7 mouse cellular contexts compared by ENCODE assay signal in genomic region chr6:125146797-125147196, GRCm38 (mm10). TPM values are rescaled to one million over a fixed set of nuclear protein-coding genes. Genes with fewer than 3 reads are reported as not detected.
DNase-seq lines count a peak whose midpoint lies in the region; ATAC-seq and TF ChIP-seq lines count a peak whose summit lies in the region.

No protein-coding gene starts in this region.

- no peak for TF ChIP-seq CTCF in embryonic fibroblast, embryonic 13.5 days (IDR thresholded peaks at IDR 0.05; ENCODE audit: borderline replicate concordance, insufficient read depth, low read length)
- no peak for TF ChIP-seq CTCF in liver, embryonic 14.5 days (IDR thresholded peaks at IDR 0.05; ENCODE audit: low read depth)

- peaks cover 5% of the 10 kb centered on the region; the same call in 1 of the 2 replicates for H3K4me1 ChIP-seq in embryonic fibroblast, embryonic 13.5 days (ENCODE audit: control insufficient read depth, insufficient read depth, low read length)
- peaks cover 10% of the 10 kb centered on the region; the same call in 1 of the 2 replicates for H3K4me1 ChIP-seq in hindbrain, embryonic 11.5 days (replicated peaks; ENCODE audit: control insufficient read depth, insufficient read depth, low read length)
- H3K4me1 ChIP-seq in liver, embryonic 14.5 days (replicated peaks; ENCODE audit: control insufficient read depth in 2 of 2, insufficient read depth in 2 of 2, low read length in 1 of 2): peaks cover 18 to 29% of the 10 kb centered on the region in 2 experiments

- no peak for TF ChIP-seq EP300 in liver, embryonic 14.5 days (IDR thresholded peaks at IDR 0.05; ENCODE audit: low read depth)

- 83% methylated on average over 4 of the region's 4 CpGs for WGBS in hindbrain, embryonic 11.5 days
- 53% methylated on average over 4 of the region's 4 CpGs for WGBS in liver, embryonic 14.5 days (ENCODE audit: insufficient replicate concordance)

- H3K4me3 ChIP-seq in embryonic fibroblast, embryonic 13.5 days (ENCODE audit: insufficient read depth, low read length): peak overlapping the region; percentile 57; the same call in 1 of the 2 replicates
- H3K4me3 ChIP-seq in hindbrain, embryonic 11.5 days (ENCODE audit: low read depth, low read length): no peak overlapping the region
- H3K4me3 ChIP-seq in liver, embryonic 14.5 days (ENCODE audit: insufficient read depth in 1 of 2, low read depth in 2 of 2, low read length in 2 of 2): no peak overlapping the region

- no peaks in the 10 kb centered on the region for H3K27me3 ChIP-seq in hindbrain, embryonic 11.5 days (ENCODE audit: control insufficient read depth, insufficient read depth, low read length)
- H3K27me3 ChIP-seq in liver, embryonic 14.5 days (ENCODE audit: control insufficient read depth, insufficient read depth, low read length): no peaks in the 10 kb centered on the region

- no peak for ATAC-seq in hindbrain, embryonic 11.5 days (ENCODE audit: low FRiP score)
- ATAC-seq in liver, embryonic 14.5 days (ENCODE audit: insufficient read depth): no peak
- peak; percentile 44 for ATAC-seq in neutrophil, adult 5-6 weeks (ENCODE audit: extremely low read depth, insufficient number of reproducible peaks, low FRiP score, poor library complexity, severe bottlenecking)

- H3K9me3 ChIP-seq in hindbrain, embryonic 11.5 days (ENCODE audit: control insufficient read depth, low read length): no peaks in the 10 kb centered on the region
- no peaks in the 10 kb centered on the region for H3K9me3 ChIP-seq in liver, embryonic 14.5 days (ENCODE audit: control insufficient read depth, low read length)

- H3K4me2 ChIP-seq in hindbrain, embryonic 11.5 days (replicated peaks; ENCODE audit: low read depth, low read length): peak overlapping the region; percentile 91
- peak overlapping the region; percentile 75 for H3K4me2 ChIP-seq in liver, embryonic 14.5 days (ENCODE audit: low read depth)

- no peaks in the 10 kb centered on the region for H3K36me3 ChIP-seq in hindbrain, embryonic 11.5 days (ENCODE audit: control insufficient read depth, insufficient read depth, low read length)
- H3K36me3 ChIP-seq in liver, embryonic 14.5 days (replicated peaks; ENCODE audit: control insufficient read depth, insufficient read depth, low read depth): peaks cover 8% of the 10 kb centered on the region

- DNase-seq in 3T3-L1 (ENCODE audit: low read depth, low spot score) (peak; percentile 38), A20 (ENCODE audit: low read depth, low spot score) (peak; percentile 37)
- no peak for DNase-seq in hindbrain, embryonic 11.5 days (ENCODE audit: low spot score)
- no peak for DNase-seq in liver, embryonic 14.5 days (ENCODE audit: low read depth in 3 of 3, low spot score in 3 of 3)
- DNase-seq in right cerebral cortex, adult 18-20 months: no peak

- H3K9ac ChIP-seq in hindbrain, embryonic 11.5 days (ENCODE audit: low read depth, low read length): no peak overlapping the region
- no peak overlapping the region for H3K9ac ChIP-seq in liver, embryonic 14.5 days (replicated peaks)

- no peak overlapping the region for H3K27ac ChIP-seq in embryonic fibroblast, embryonic 13.5 days (ENCODE audit: insufficient read depth, low read length)
- H3K27ac ChIP-seq in hindbrain, embryonic 11.5 days (ENCODE audit: low read depth, low read length): no peak overlapping the region
- H3K27ac ChIP-seq in liver, embryonic 14.5 days: no peak overlapping the region

- TF ChIP-seq POLR2A in embryonic fibroblast, embryonic 13.5 days (IDR thresholded peaks at IDR 0.05; ENCODE audit: low read depth, low read length): no peak

RNA-seq across cellular contexts. Expression of gene Iffo1, which starts 1.8 kb away (rescaled TPM):
- polyA plus RNA-seq in embryonic fibroblast, embryonic 13.5 days (2011; ENCODE audit: insufficient read length, low read depth, missing spikeins): 10.4 and 12.0 TPM in 2 replicates
- polyA plus RNA-seq in hindbrain, embryonic 11.5 days (2014; fragmentation: Nextera tagmentation; extraction: Ambion mirVana): 10.3 and 10.4 TPM in 2 replicates
- 4.8 and 6.0 TPM in 2 replicates for polyA plus RNA-seq in liver, embryonic 14.5 days (2012; rRNA removed)
- polyA plus RNA-seq in liver, embryonic 14.5 days (2014; fragmentation: Nextera tagmentation; extraction: Ambion mirVana): 1.8 and 3.7 TPM in 2 replicates
- total RNA-seq in neutrophil, adult 5-6 weeks (2017): 36.6 and 37.5 TPM in 2 replicates

RNA-seq across cellular contexts. Expression of gene Nop2, which starts 15.1 kb away (rescaled TPM):
- polyA plus RNA-seq in embryonic fibroblast, embryonic 13.5 days (2011; ENCODE audit: insufficient read length, low read depth, missing spikeins): 35.9 and 41.6 TPM in 2 replicates
- polyA plus RNA-seq in hindbrain, embryonic 11.5 days (2014; fragmentation: Nextera tagmentation; extraction: Ambion mirVana): 45.3 and 58.8 TPM in 2 replicates
- polyA plus RNA-seq in liver, embryonic 14.5 days (2012; rRNA removed): 18.9 and 24.5 TPM in 2 replicates
- polyA plus RNA-seq in liver, embryonic 14.5 days (2014; fragmentation: Nextera tagmentation; extraction: Ambion mirVana): 33.1 and 33.7 TPM in 2 replicates
- total RNA-seq in neutrophil, adult 5-6 weeks (2017): 26.8 and 26.9 TPM in 2 replicates

RNA-seq across cellular contexts. Expression of gene Gapdh, which starts 19.5 kb away (rescaled TPM):
- polyA plus RNA-seq in embryonic fibroblast, embryonic 13.5 days (2011; ENCODE audit: insufficient read length, low read depth, missing spikeins): 571 and 859 TPM in 2 replicates
- polyA plus RNA-seq in hindbrain, embryonic 11.5 days (2014; fragmentation: Nextera tagmentation; extraction: Ambion mirVana): 2,070 and 2,095 TPM in 2 replicates
- polyA plus RNA-seq in liver, embryonic 14.5 days (2012; rRNA removed): 1,485 and 1,875 TPM in 2 replicates
- polyA plus RNA-seq in liver, embryonic 14.5 days (2014; fragmentation: Nextera tagmentation; extraction: Ambion mirVana): 960 and 1,040 TPM in 2 replicates
- total RNA-seq in neutrophil, adult 5-6 weeks (2017): 562 and 577 TPM in 2 replicates

RNA-seq across cellular contexts. Expression of gene Ncapd2, which starts 44.7 kb away (rescaled TPM):
- polyA plus RNA-seq in embryonic fibroblast, embryonic 13.5 days (2011; ENCODE audit: insufficient read length, low read depth, missing spikeins): 75.8 and 137 TPM in 2 replicates
- 109 and 110 TPM in 2 replicates for polyA plus RNA-seq in hindbrain, embryonic 11.5 days (2014; fragmentation: Nextera tagmentation; extraction: Ambion mirVana)
- 108 and 148 TPM in 2 replicates for polyA plus RNA-seq in liver, embryonic 14.5 days (2012; rRNA removed)
- 66.8 and 80.4 TPM in 2 replicates for polyA plus RNA-seq in liver, embryonic 14.5 days (2014; fragmentation: Nextera tagmentation; extraction: Ambion mirVana)
- 42.5 and 66.2 TPM in 2 replicates for total RNA-seq in neutrophil, adult 5-6 weeks (2017)

RNA-seq across cellular contexts. Expression of gene Mrpl51, which starts 44.8 kb away (rescaled TPM):
- 76.2 and 76.9 TPM in 2 replicates for polyA plus RNA-seq in embryonic fibroblast, embryonic 13.5 days (2011; ENCODE audit: insufficient read length, low read depth, missing spikeins)
- 184 and 189 TPM in 2 replicates for polyA plus RNA-seq in hindbrain, embryonic 11.5 days (2014; fragmentation: Nextera tagmentation; extraction: Ambion mirVana)
- 22.2 and 50.9 TPM in 2 replicates for polyA plus RNA-seq in liver, embryonic 14.5 days (2012; rRNA removed)
- polyA plus RNA-seq in liver, embryonic 14.5 days (2014; fragmentation: Nextera tagmentation; extraction: Ambion mirVana): 178 and 182 TPM in 2 replicates
- 23.8 and 25.4 TPM in 2 replicates for total RNA-seq in neutrophil, adult 5-6 weeks (2017)

Comparison
In these comparisons a context has a peak if more than half of its experiments do, and no peak if none do; other contexts are left out.
1. DNase-seq: peak in 3T3-L1 (single experiment) and A20 (single experiment); none in hindbrain, embryonic 11.5 days (single experiment), liver, embryonic 14.5 days (0 of 3) and right cerebral cortex, adult 18-20 months (single experiment).